Mouse (Mus musculus) ES-Bruce4 (cell line): Measurements from ENCODE around the gene Mrpl58. TPM values are rescaled to one million over a fixed set of nuclear protein-coding genes. Genes with fewer than 3 reads are reported as not detected.
A peak's percentile ranks its signal among the peaks of the same experiment; 100 is the strongest.

Experiments used
- H3K27ac ChIP-seq: 2 replicates; pipeline ENCODE4 v1.5.1; 2012; ENCODE audit warnings: low read length, inconsistent platforms; ENCODE audit not compliant: insufficient read depth
- H3K27me3 ChIP-seq: 2 replicates; pipeline ENCODE4 v1.6.1; 2012; ENCODE audit warnings: mild to moderate bottlenecking, low read length, inconsistent platforms; ENCODE audit not compliant: control insufficient read depth, poor library complexity, insufficient read depth, severe bottlenecking
- H3K36me3 ChIP-seq: 2 replicates; pipeline ENCODE4 v1.6.1; 2012; ENCODE audit warnings: inconsistent platforms, mild to moderate bottlenecking, low read length, moderate library complexity; ENCODE audit not compliant: control insufficient read depth, poor library complexity, insufficient read depth, severe bottlenecking
- H3K4me1 ChIP-seq: one replicate; pipeline ENCODE4 v1.8.1; 2011; ENCODE audit warnings: low read length; ENCODE audit not compliant: control insufficient read depth, insufficient read depth
- H3K4me3 ChIP-seq: 2 replicates; pipeline ENCODE4 v1.5.1; 2011; ENCODE audit warnings: low read depth, mild to moderate bottlenecking, low read length
- H3K9ac ChIP-seq: 2 replicates; pipeline ENCODE4 v1.6.1; 2012; ENCODE audit warnings: low read depth, mild to moderate bottlenecking, inconsistent platforms; ENCODE audit not compliant: poor library complexity, severe bottlenecking
- H3K9me3 ChIP-seq: replicated peaks from 2 replicates; pipeline ENCODE4 v1.6.1; 2012; ENCODE audit warnings: mild to moderate bottlenecking, low read length, inconsistent platforms; ENCODE audit not compliant: control insufficient read depth, poor library complexity, insufficient read depth, severe bottlenecking
- CTCF ChIP-seq: IDR thresholded peaks from one replicate; pipeline ENCODE4 v1.8.1; 2011; ENCODE audit warnings: low read depth, low read length
- EP300 ChIP-seq: IDR thresholded peaks from 2 replicates; pipeline ENCODE4 v1.6.1; 2011; ENCODE audit warnings: low read depth, low read length; ENCODE audit not compliant: insufficient read depth
- POLR2A ChIP-seq: IDR thresholded peaks from one replicate; pipeline ENCODE4 v1.8.1; 2011; ENCODE audit warnings: low read length; ENCODE audit not compliant: insufficient read depth
- polyA plus RNA-seq: library from polyadenylated mRNA; stranded (reverse); fragments of >200 nt; gene quantifications from 2 replicates; pipeline ENCODE4 v1.2.4, GENCODE M21; 2011; ENCODE audit warnings: low read depth; ENCODE audit not compliant: missing spikeins, insufficient read depth, insufficient read length

Gene Mrpl58
- polyA plus RNA-seq, 1 experiment = 60.6 TPM

DNA sequence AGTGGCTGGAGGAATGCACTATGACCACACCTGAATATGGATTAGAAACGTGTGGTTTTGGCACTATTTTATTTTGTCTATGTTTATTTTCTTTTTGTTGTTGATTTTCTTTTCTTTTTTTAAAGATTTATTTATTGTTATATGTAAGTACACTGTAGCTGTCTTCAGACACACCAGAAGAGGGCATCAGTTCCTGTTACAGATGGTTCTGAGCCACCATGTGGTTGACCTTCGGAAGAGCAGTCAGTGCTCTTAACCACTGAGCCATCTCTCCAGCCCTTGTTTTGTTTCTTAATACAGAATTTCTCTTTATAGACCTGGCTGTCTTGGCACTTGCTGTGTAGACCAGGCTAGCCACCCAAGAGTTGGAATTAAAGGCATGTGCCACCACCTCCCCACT is 30.8 kb upstream of the Mrpl58 start:
- Histone ChIP-seq H3K27ac (no peak overlapping the region), H3K36me3 (no peaks in the 10 kb centered on the region), H3K27me3 (peaks cover 4% of the 10 kb centered on the region; the same call in 1 of the 2 replicates), H3K9me3 (no peaks in the 10 kb centered on the region), H3K4me3 (no peak overlapping the region), H3K9ac (no peak overlapping the region), H3K4me1 (no peaks in the 10 kb centered on the region)
- no peak for TF ChIP-seq CTCF
- no peak for TF ChIP-seq EP300
- TF ChIP-seq POLR2A = no peak

DNA sequence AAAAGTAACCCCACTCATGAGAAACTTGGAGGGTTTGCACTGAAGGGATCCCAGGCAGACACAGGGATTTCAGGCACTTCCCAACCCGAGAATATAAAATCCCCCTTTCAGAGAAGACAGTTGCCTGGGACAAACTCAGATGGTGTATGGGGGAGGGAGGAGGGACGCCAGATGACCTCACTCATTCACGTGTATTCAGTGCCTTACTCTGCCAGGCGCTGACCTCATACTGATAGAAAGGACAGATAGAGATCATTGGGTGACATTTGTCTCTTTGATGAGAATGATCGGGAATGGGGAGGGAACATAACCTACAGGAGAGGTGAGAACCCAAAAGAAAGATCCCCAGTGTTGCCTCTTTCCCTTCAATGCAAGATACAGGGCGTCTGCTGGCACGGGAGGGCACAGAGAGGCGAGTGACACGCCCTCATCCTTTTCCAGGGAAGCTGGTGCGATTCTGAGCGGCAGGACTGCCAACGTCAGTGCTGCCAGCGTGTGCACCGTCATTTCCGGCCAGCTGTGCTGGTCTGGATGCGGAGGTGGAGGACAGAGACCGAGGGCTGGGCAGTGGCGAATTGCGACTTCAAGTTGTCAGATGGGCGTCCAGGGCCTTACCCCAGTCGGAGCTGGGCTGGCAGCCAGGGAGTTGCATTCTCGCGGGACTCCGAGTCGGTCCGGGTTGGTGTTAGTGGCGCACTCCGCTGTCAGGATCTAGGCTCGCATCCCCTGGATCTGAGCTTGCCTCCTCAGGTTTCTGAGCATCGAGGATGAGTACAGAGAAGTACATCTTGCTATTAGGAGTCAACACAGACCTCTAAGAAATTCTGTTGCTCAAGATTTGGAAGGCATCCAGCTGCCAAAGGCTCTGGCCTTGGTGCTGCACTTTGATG is 29.5 kb upstream of the Mrpl58 start:
- TF ChIP-seq POLR2A (no peak), EP300 (no peak), CTCF (no peak)
- no peaks in the 10 kb centered on the region for H3K9me3 ChIP-seq
- no peak overlapping the region for H3K27ac ChIP-seq
- H3K4me3 ChIP-seq = no peak overlapping the region
- H3K36me3 ChIP-seq = no peaks in the 10 kb centered on the region
- no peak overlapping the region for H3K9ac ChIP-seq
- H3K4me1 ChIP-seq = no peaks in the 10 kb centered on the region
- H3K27me3 ChIP-seq = no peaks in the 10 kb centered on the region

DNA sequence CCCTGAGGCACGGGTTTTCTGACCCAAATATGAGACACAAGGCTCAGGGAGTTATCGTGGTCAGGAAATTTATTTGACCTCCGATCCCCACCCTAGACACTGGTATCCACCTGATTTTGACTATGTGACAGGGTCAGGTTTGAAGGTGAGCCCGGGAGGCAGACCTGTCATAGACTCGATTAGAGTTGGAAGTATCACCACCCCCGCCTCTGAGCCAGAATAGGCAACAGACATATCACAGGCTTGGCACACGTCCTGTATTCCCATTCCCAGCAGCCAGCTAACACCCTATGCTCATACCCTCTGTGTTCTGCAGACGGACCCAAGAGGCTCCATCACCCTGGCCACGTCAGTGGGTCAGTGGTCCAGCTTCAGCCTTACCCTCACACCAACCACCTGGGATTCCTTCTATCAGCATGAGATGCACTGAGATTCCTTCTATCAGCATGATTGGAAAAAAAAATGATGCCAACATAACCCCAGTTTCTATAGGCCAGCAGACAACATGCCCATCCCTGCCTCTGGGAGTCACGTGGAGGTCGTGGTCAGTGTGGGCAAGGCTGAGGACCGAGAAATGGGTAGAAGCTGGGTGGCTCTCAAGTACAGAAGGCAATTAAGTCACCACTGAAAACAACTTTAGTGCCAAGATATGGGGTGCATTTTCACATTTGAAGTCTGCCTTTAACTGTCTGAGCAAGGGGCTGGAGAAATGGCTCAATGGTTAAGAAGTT is 28.7 kb upstream of the Mrpl58 start:
- no peak overlapping the region for H3K9ac ChIP-seq

DNA sequence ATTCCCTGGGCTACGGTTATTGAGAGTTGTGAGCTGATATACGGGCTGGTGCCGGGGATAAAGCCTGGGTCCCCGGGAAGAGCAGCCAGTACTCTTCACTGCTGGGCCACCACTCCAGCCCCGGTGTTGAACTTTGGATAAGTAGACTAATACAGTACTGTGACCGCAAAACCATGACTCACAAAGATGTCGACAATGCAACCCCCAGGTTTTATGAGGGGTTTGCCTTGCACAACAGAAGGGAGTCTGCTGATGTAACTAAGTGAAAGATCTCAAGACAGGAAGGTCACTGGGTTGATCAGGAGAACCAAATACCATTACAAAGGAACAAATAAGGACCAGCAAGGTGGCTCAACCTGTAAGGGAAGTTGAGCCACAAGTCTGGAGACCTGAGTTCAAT is 26.8 kb upstream of the Mrpl58 start:
- H3K9me3 ChIP-seq = no peaks in the 10 kb centered on the region
- H3K4me1 ChIP-seq = no peaks in the 10 kb centered on the region
- no peaks in the 10 kb centered on the region for H3K36me3 ChIP-seq
- H3K27me3 ChIP-seq = no peaks in the 10 kb centered on the region
- no peak for TF ChIP-seq CTCF
- no peak for TF ChIP-seq POLR2A
- no peak for TF ChIP-seq EP300
- H3K27ac ChIP-seq = no peak overlapping the region
- H3K4me3 ChIP-seq = no peak overlapping the region
- no peak overlapping the region for H3K9ac ChIP-seq

More for the DNA sequence above, 28.7 kb upstream of the Mrpl58 start:
- Histone ChIP-seq H3K4me1 (no peaks in the 10 kb centered on the region), H3K36me3 (no peaks in the 10 kb centered on the region), H3K27me3 (no peaks in the 10 kb centered on the region), H3K27ac (no peak overlapping the region), H3K9me3 (no peaks in the 10 kb centered on the region), H3K4me3 (no peak overlapping the region)
- TF ChIP-seq EP300 (no peak), CTCF (no peak), POLR2A (no peak)

DNA sequence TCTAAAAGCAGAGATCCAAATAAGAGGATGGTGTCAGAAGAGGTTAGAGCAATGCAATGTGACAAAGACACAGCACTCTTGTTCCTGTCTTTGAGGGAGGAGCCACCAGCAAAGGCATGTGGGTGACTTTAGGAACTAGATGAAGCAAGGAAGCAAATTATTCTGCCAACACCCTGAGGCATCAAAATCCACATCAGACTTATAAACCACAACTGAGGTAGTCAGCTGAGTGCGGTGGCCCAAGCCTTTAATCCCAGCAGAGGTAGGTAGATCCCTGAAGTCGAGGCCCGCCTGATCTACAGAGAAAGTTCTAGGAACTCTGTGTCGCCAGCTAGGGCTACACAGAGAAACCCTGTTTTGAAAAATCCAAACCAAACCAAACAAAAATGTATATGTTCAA is 26.3 kb upstream of the Mrpl58 start:
- Histone ChIP-seq H3K27ac (no peak overlapping the region), H3K36me3 (no peaks in the 10 kb centered on the region), H3K9ac (no peak overlapping the region), H3K27me3 (no peaks in the 10 kb centered on the region), H3K4me3 (no peak overlapping the region), H3K9me3 (no peaks in the 10 kb centered on the region), H3K4me1 (no peaks in the 10 kb centered on the region)
- TF ChIP-seq CTCF (no peak), POLR2A (no peak), EP300 (no peak)

DNA sequence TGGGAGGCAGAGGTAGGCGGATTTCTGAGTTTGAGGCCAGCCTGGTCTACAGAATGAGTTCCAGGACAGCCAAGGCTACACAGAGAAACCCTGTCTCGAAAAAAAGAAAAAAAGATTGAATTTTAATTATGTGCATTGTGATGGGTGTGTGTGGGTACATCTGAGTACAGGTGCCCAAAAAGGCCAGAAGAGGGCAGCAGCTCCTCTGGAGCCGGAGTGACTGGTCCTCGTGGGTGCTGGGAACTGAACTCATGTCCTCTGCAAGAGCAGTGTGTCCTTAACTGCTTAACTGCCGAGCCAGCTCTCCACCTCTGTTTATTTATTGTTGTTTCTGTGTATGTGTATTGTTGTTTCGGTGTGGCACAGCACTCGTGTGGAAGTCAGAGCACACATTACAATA is 25.7 kb upstream of the Mrpl58 start:
- Histone ChIP-seq H3K4me3 (no peak overlapping the region), H3K9me3 (no peaks in the 10 kb centered on the region), H3K9ac (no peak overlapping the region), H3K27ac (no peak overlapping the region), H3K4me1 (no peaks in the 10 kb centered on the region), H3K27me3 (no peaks in the 10 kb centered on the region), H3K36me3 (no peaks in the 10 kb centered on the region)
- no peak for TF ChIP-seq EP300
- TF ChIP-seq CTCF = peak; percentile 64
